Mouse (Mus musculus): ENCODE results near the gene Tnfrsf18. TPM values are rescaled to one million over a fixed set of nuclear protein-coding genes. Genes with fewer than 3 reads are reported as not detected.

Gene Tnfrsf18
- polyA plus RNA-seq, 1 experiment from 2014 or later = 0.78 TPM

DNA sequence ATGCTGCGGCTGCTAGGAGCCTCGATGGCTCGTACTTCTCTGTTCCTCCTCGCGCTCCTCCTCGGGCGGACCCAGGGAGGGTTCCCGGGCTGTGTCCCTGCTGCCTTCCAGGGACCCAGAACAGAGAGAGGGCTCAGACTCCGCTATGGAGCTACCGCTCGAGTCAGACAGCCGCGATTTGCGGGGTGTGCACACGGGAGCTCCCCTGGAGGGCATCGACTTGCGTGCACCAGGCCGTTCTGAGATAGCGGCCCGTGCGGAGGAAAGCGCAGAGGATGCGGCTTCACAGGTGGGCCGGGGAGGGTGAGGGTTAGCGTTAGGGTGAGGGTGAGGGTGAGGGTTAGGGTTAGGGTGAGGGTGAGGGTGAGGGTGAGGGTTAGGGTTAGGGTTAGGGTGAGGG, 8.9 kb downstream of the Tnfrsf18 start:
- TF ChIP-seq CTCF (IDR thresholded peaks at IDR 0.05; ENCODE audit: low read depth) = no peak
- TF ChIP-seq EP300 (IDR thresholded peaks at IDR 0.05; ENCODE audit: low read depth) = no peak
- Histone ChIP-seq H3K36me3 (replicated peaks; ENCODE audit: insufficient read depth, low read length) (no peaks in the 10 kb centered on the region), H3K4me3 (ENCODE audit: low read depth, low read length) (peak overlapping the region; percentile 4; the same call in 1 of the 2 replicates), H3K27me3 (ENCODE audit: insufficient read depth, low read length) (peaks cover 19% of the 10 kb centered on the region), H3K27ac (ENCODE audit: low read depth) (no peak overlapping the region), H3K4me2 (ENCODE audit: low read depth, low read length) (peak overlapping the region; percentile 54), H3K4me1 (ENCODE audit: insufficient read depth) (peaks cover 29% of the 10 kb centered on the region), H3K9ac (replicated peaks) (no peak overlapping the region), H3K9me3 (ENCODE audit: low read length) (no peaks in the 10 kb centered on the region)
- WGBS (ENCODE audit: insufficient replicate concordance) = 8% methylated on average over 24 of the region's 25 CpGs
- DNase-seq (no peak), ATAC-seq (no peak)

DNA sequence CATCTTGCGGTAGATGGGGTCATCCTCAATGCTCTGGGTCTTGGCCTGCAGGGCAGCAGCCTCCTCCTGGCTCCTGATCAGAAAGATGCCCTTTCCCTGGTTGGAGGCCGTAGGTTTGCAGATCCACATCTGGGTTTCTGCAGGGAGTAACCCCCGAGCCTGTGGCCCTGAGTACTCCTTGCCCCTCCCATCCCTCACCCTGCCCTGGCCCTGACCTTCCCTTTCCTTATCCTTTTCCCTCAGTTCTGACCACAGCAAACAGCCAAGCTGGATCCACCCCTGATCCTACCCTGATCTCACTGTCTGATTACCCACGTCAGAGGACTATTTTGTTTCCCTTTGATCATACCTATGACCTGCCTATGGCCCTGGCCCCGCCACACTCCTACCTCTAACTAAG, 18.8 kb downstream of the Tnfrsf18 start:
- ATAC-seq = no peak
- WGBS (ENCODE audit: insufficient replicate concordance) = 57% methylated on average over 5 of the region's 5 CpGs
- Histone ChIP-seq H3K4me2 (ENCODE audit: low read depth, low read length) (no peak overlapping the region), H3K9me3 (ENCODE audit: low read length) (no peaks in the 10 kb centered on the region), H3K4me3 (ENCODE audit: low read depth, low read length) (no peak overlapping the region), H3K4me1 (ENCODE audit: insufficient read depth) (no peaks in the 10 kb centered on the region), H3K27ac (ENCODE audit: low read depth) (no peak overlapping the region), H3K9ac (replicated peaks) (no peak overlapping the region), H3K36me3 (replicated peaks; ENCODE audit: insufficient read depth, low read length) (no peaks in the 10 kb centered on the region), H3K27me3 (ENCODE audit: insufficient read depth, low read length) (no peaks in the 10 kb centered on the region)
- no peak for TF ChIP-seq CTCF (IDR thresholded peaks at IDR 0.05; ENCODE audit: low read depth)
- DNase-seq = no peak

DNA sequence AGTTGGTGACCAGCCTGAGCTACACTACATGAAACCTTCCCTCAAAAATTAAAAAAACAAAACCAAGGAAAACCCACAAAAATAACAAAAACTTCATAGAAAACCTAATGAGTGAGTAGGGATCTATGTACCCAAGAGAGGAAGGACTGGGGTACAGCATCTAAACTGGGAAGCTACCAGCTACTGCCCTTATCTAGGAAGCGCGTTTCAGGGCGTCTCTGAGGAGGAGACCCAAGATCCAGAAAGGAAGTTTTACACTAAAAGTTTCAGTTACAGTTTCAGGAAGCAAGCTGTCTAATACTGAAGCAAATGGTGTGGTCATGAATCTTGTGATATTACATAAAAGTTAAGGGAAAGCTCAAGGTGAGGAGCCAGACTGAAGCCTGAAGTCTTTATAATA, 23.8 kb downstream of the Tnfrsf18 start:
- DNase-seq = no peak
- H3K9me3 ChIP-seq (ENCODE audit: low read length) = no peaks in the 10 kb centered on the region
- H3K27ac ChIP-seq (ENCODE audit: low read depth) = no peak overlapping the region
- no peak overlapping the region for H3K4me2 ChIP-seq (ENCODE audit: low read depth, low read length)
- no peak for ATAC-seq
- no peak overlapping the region for H3K9ac ChIP-seq (replicated peaks)
- 21% methylated on average over 3 of the region's 3 CpGs for WGBS (ENCODE audit: insufficient replicate concordance)
- TF ChIP-seq CTCF (IDR thresholded peaks at IDR 0.05; ENCODE audit: low read depth) (no peak), EP300 (IDR thresholded peaks at IDR 0.05; ENCODE audit: low read depth) (no peak)
- H3K4me1 ChIP-seq (ENCODE audit: insufficient read depth) = peaks cover 3% of the 10 kb centered on the region; the same call in 1 of the 2 replicates
- H3K4me3 ChIP-seq (ENCODE audit: low read depth, low read length) = no peak overlapping the region
- no peaks in the 10 kb centered on the region for H3K36me3 ChIP-seq (replicated peaks; ENCODE audit: insufficient read depth, low read length)
- no peaks in the 10 kb centered on the region for H3K27me3 ChIP-seq (ENCODE audit: insufficient read depth, low read length)

DNA sequence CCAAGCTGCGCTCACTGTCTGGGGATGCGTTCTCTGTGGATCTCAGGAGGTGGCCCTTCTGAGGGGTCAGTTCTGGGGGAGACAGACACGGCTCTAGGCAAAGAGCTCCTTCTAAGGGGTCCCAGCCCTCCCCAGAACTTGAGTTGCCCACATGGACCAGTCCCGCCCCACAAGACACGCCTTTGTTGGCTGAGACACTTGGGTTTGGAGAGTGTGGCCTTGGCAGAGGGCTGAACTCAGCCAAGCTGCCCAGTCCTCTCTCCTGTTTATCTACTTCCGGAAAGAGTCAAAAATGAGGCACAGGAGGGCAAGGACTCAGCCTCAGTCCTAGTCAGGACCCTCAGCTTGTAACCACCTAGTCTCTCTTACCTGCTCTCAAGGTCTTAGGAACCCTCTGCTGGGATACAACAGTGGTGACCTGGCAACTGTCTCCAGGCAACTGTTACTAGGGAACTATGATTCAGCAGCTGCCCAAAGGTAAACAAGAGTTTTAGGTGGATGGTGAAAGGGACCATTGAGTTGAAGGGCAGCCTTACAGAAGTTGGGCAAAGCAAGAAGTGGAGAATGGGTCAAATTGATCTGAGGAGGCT, 24.5 kb downstream of the Tnfrsf18 start:
- H3K27ac ChIP-seq (ENCODE audit: low read depth) = no peak overlapping the region
- no peaks in the 10 kb centered on the region for H3K36me3 ChIP-seq (replicated peaks; ENCODE audit: insufficient read depth, low read length)
- no peak overlapping the region for H3K9ac ChIP-seq (replicated peaks)
- no peak for ATAC-seq
- no peak for DNase-seq
- H3K27me3 ChIP-seq (ENCODE audit: insufficient read depth, low read length) = no peaks in the 10 kb centered on the region
- peaks cover 3% of the 10 kb centered on the region; the same call in 1 of the 2 replicates for H3K4me1 ChIP-seq (ENCODE audit: insufficient read depth)
- no peak overlapping the region for H3K4me2 ChIP-seq (ENCODE audit: low read depth, low read length)
- WGBS (ENCODE audit: insufficient replicate concordance) = 70% methylated on average over 6 of the region's 6 CpGs
- H3K9me3 ChIP-seq (ENCODE audit: low read length) = no peaks in the 10 kb centered on the region
- no peak overlapping the region for H3K4me3 ChIP-seq (ENCODE audit: low read depth, low read length)
- TF ChIP-seq CTCF (IDR thresholded peaks at IDR 0.05; ENCODE audit: low read depth) (no peak), EP300 (IDR thresholded peaks at IDR 0.05; ENCODE audit: low read depth) (no peak)

DNA sequence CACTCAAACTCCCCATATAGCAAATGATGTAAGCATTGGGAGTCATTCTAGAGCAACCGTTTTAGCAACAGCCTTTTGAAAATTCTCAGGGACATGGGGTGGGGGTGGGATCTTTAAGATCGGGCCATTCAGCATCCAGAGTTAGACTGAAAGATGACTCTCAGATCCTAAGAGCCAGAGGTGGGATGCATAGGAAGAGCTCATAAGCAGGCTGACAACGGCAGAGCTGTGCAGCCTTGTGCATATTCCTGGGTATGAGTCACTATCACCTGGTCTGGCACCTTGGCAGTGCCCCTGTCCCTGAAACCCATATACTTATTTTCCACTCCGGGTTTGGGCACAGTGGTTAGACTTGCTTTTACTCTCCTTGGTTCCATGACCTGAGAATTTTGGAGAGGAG, 27.1 kb downstream of the Tnfrsf18 start:
- Histone ChIP-seq H3K27me3 (ENCODE audit: insufficient read depth, low read length) (no peaks in the 10 kb centered on the region), H3K4me2 (ENCODE audit: low read depth, low read length) (no peak overlapping the region), H3K4me1 (ENCODE audit: insufficient read depth) (peaks cover 3% of the 10 kb centered on the region; the same call in 1 of the 2 replicates), H3K36me3 (replicated peaks; ENCODE audit: insufficient read depth, low read length) (no peaks in the 10 kb centered on the region), H3K9ac (replicated peaks) (no peak overlapping the region), H3K9me3 (ENCODE audit: low read length) (no peaks in the 10 kb centered on the region), H3K4me3 (ENCODE audit: low read depth, low read length) (no peak overlapping the region), H3K27ac (ENCODE audit: low read depth) (no peak overlapping the region)
- DNase-seq (no peak), ATAC-seq (no peak)
- no peak for TF ChIP-seq EP300 (IDR thresholded peaks at IDR 0.05; ENCODE audit: low read depth)
- no peak for TF ChIP-seq CTCF (IDR thresholded peaks at IDR 0.05; ENCODE audit: low read depth)
- 69% methylated on average over 4 of the region's 4 CpGs for WGBS (ENCODE audit: insufficient replicate concordance)

DNA sequence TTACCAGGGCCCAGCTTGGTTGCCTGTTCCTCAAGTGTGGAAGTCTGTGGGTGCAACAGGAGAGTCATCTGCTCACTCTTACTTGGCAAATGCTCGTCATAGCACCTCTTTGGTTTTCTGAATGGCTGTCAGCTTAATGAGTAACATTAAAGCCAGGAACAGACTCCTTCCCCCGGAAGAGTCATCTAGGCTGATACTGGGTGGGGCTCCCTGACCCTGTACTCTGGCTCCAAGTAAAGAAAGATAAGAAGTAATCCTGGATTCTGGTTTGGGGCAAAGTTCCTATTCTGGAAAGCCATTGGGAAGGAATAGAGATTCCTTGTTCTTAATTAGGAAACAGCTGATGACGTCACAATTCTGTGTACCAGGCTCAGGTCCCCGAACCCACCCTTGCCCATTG, 28.2 kb downstream of the Tnfrsf18 start:
- DNase-seq = no peak
- Histone ChIP-seq H3K4me2 (ENCODE audit: low read depth, low read length) (no peak overlapping the region), H3K4me3 (ENCODE audit: low read depth, low read length) (no peak overlapping the region), H3K36me3 (replicated peaks; ENCODE audit: insufficient read depth, low read length) (no peaks in the 10 kb centered on the region), H3K27me3 (ENCODE audit: insufficient read depth, low read length) (no peaks in the 10 kb centered on the region), H3K9me3 (ENCODE audit: low read length) (no peaks in the 10 kb centered on the region), H3K4me1 (ENCODE audit: insufficient read depth) (peaks cover 3% of the 10 kb centered on the region; the same call in 1 of the 2 replicates), H3K9ac (replicated peaks) (no peak overlapping the region), H3K27ac (ENCODE audit: low read depth) (no peak overlapping the region)
- no peak for ATAC-seq
- 66% methylated on average over 4 of the region's 4 CpGs for WGBS (ENCODE audit: insufficient replicate concordance)
- TF ChIP-seq EP300 (IDR thresholded peaks at IDR 0.05; ENCODE audit: low read depth) = no peak
- TF ChIP-seq CTCF (IDR thresholded peaks at IDR 0.05; ENCODE audit: low read depth) = no peak
